Mouse (Mus musculus) adrenal gland, adult 8-10 months (tissue): Measurements from ENCODE around the gene Nfkbib. TPM values are rescaled to one million over a fixed set of nuclear protein-coding genes. Genes with fewer than 3 reads are reported as not detected.

ENCODE experiments used
- DNase-seq: peaks from one replicate; pipeline ENCODE4 v3.0.0; 2022
- total RNA-seq, 4 experiments: library from RNA; stranded (reverse); gene quantifications; 2 replicates each; pipeline ENCODE4 v1.2.4; 2022

The Nfkbib gene
- total RNA-seq, 4 experiments from 2014 or later, result 32.0 to 52.2 (median 39.6) TPM

- DNase-seq, result peak; percentile 55
Measured at GRCm38 (mm10) chr7:28716590-28717281, 50.6 kb downstream of the Nfkbib start, which contains the start of gene Fbxo17. Fbxo17 (plus strand) TSS chr7:28716804.

GRCm38 (mm10) chr7:28715598-28715997 is 51.7 kb downstream of the Nfkbib start:
- no peak for DNase-seq

GRCm38 (mm10) chr7:28714667-28715066 is 52.6 kb downstream of the Nfkbib start:
- no peak for DNase-seq

- no peak for DNase-seq
Measured at GRCm38 (mm10) chr7:28710962-28711361, 56.4 kb downstream of the Nfkbib start.

GRCm38 (mm10) chr7:28709454-28709853 is 57.9 kb downstream of the Nfkbib start:
- no peak for DNase-seq

Other genes starting within 250 kb of the Nfkbib start
- not detected for gene Ifnl3, start 244.7 kb downstream of the Nfkbib start, total RNA-seq
- not detected for gene Sycn, start 226.6 kb downstream of the Nfkbib start, total RNA-seq
- not detected for gene Nccrp1, start 220.3 kb downstream of the Nfkbib start, total RNA-seq
- gene Samd4b, start 169.4 kb downstream of the Nfkbib start, total RNA-seq, result 10 to 100 TPM; 62.4 to 83.9 (median 73.4) TPM
- gene Pak4, start 169.3 kb downstream of the Nfkbib start, total RNA-seq, result 10 to 100 TPM; 28.5 to 37.2 (median 34.0) TPM
- not detected for gene Acp7, start 136.2 kb downstream of the Nfkbib start, total RNA-seq
- 1 to 10 TPM; 2.5 to 3.4 (median 3.1) TPM for gene Fbxo27, start 74.7 kb downstream of the Nfkbib start, total RNA-seq
- gene Fbxo17, start 50.7 kb downstream of the Nfkbib start, total RNA-seq, result 1 to 10 TPM; 4.5 to 9.9 (median 6.9) TPM
- gene Mrps12, start 25.7 kb downstream of the Nfkbib start, total RNA-seq, result 10 to 100 TPM; 76.5 to 92.2 (median 83.3) TPM
- 10 to 100 TPM; 18.0 to 26.2 (median 20.3) TPM for gene Sars2, start 25.5 kb downstream of the Nfkbib start, total RNA-seq
- not detected for gene Ccer2, start 11.3 kb downstream of the Nfkbib start, total RNA-seq
- gene Sirt2, start 777 bp downstream of the Nfkbib start, total RNA-seq, result 10 to 100 TPM; 73.9 to 96.2 (median 84.3) TPM
- gene Rinl, start 21.5 kb upstream of the Nfkbib start, total RNA-seq, result 1 to 10 TPM; 1.9 to 4.4 (median 2.8) TPM
- gene Hnrnpl, start 41.0 kb upstream of the Nfkbib start, total RNA-seq, result 100 to 1,000 TPM; 331 to 473 (median 439) TPM
- 100 to 1,000 TPM; 402 to 476 (median 431) TPM for gene Ech1, start 57.7 kb upstream of the Nfkbib start, total RNA-seq
- gene Lgals4, start 66.3 kb upstream of the Nfkbib start, total RNA-seq, result 10 to 100 TPM in 2 of 4 experiments, 1 to 10 TPM in 2; 6.6 to 34.6 (median 18.8) TPM
- 1 to 10 TPM in 1 of 4 experiments, not detected in 3; 1.2 TPM for gene Lgals7, start 96.3 kb upstream of the Nfkbib start, total RNA-seq
- gene Capn12, start 113.9 kb upstream of the Nfkbib start, total RNA-seq, result under 1 TPM in 3 of 4 experiments, not detected in 1; 0.12 to 0.16 (median 0.15) TPM
- 100 to 1,000 TPM; 184 to 285 (median 233) TPM for gene Actn4, start 194.8 kb upstream of the Nfkbib start, total RNA-seq
- gene Eif3k, start 214.4 kb upstream of the Nfkbib start, total RNA-seq, result 100 to 1,000 TPM; 232 to 255 (median 240) TPM
- gene Map4k1, start 214.5 kb upstream of the Nfkbib start, total RNA-seq, result 1 to 10 TPM; 1.4 to 3.9 (median 1.8) TPM